Mouse (Mus musculus) E14TG2a.4 (cell line): ENCODE measurements around the gene Myoc.
A peak's percentile ranks its signal among the peaks of the same experiment; 100 is the strongest.

Experiments
- H3K27me3 ChIP-seq: 2 replicates; pipeline ENCODE4 v1.6.1; 2014; ENCODE audit warnings: low read length, control low read depth; ENCODE audit not compliant: insufficient read depth
- H3K36me3 ChIP-seq: 2 replicates; pipeline ENCODE4 v1.6.1; 2014; ENCODE audit warnings: low read length, control low read depth; ENCODE audit not compliant: insufficient read depth
- H3K4me1 ChIP-seq: replicated peaks from 2 replicates; pipeline ENCODE4 v1.6.1; 2014; ENCODE audit warnings: low read depth, low read length, control low read depth
- H3K4me3 ChIP-seq: replicated peaks from 2 replicates; pipeline ENCODE4 v1.5.1; 2014; ENCODE audit warnings: mild to moderate bottlenecking, low read length
- H3K9me3 ChIP-seq: 2 replicates; pipeline ENCODE4 v1.6.1; 2014; ENCODE audit warnings: low read length, control low read depth
- CTCF ChIP-seq: conservative IDR thresholded peaks from 2 replicates; pipeline ENCODE4 v1.5.1; 2014; ENCODE audit warnings: low read length
- NANOG ChIP-seq: IDR thresholded peaks from 2 replicates; pipeline ENCODE4 v1.6.1; 2014; ENCODE audit warnings: borderline replicate concordance, low read length, mixed read lengths
- POU5F1 ChIP-seq: IDR thresholded peaks from 2 replicates; pipeline ENCODE4 v1.6.1; 2014; ENCODE audit warnings: low read length, borderline replicate concordance

Gene Myoc

DNA sequence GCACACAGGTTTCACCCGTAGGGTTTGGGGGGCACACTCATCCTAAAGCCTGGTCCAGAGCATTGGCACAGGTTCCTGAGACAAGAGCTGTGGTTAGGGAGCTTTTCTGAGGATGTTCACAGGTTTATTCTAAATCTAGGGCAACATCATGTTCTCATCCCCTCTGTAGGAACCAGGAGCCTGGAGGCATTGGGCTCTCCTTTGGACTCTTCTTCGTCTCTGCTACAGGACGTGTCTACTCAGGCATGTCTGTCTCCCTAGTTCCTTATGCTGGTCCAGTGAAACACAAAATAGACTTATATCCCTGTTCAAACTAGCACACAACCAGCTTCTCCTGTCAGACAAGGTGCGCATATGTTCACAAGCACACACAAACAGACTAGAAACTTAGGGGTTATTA is 420 bp upstream of the Myoc start:
- Histone ChIP-seq H3K4me1 (no peaks in the 10 kb centered on the region), H3K36me3 (no peaks in the 10 kb centered on the region), H3K9me3 (no peaks in the 10 kb centered on the region), H3K27me3 (no peaks in the 10 kb centered on the region; the same call in 1 of the 2 replicates), H3K4me3 (no peak overlapping the region)
- TF ChIP-seq POU5F1 (no peak), NANOG (no peak), CTCF (no peak)

- Histone ChIP-seq H3K27me3 (no peaks in the 10 kb centered on the region; the same call in 1 of the 2 replicates), H3K36me3 (no peaks in the 10 kb centered on the region), H3K4me1 (no peaks in the 10 kb centered on the region), H3K9me3 (no peaks in the 10 kb centered on the region), H3K4me3 (no peak overlapping the region)
- TF ChIP-seq NANOG (no peak), CTCF (no peak), POU5F1 (no peak)
These were observed 906 bp downstream of the Myoc start for GRCm38 (mm10) chr1:162639861-162640260.

DNA sequence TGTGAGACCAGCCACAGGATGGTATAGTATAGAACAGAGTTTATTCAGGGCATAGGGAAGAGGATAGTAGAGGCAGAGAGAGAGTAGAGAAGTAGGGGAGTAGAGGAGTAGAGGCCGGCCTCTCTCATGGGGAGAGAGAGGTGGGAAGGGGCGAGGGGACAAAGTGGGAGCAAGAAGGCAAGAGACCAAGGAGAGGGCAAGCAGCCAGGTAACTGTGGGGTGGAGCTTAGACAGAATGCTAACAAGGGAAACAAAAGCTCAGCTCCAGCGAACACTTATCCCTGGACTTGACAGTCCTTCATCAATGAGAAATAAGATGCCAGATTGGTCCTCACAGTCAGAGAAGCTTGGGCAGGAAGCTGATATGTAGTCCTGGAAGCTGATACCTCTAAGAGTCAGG is 3.6 kb downstream of the Myoc start:
- TF ChIP-seq CTCF (no peak), POU5F1 (no peak), NANOG (no peak)
- no peaks in the 10 kb centered on the region for H3K27me3 ChIP-seq
- H3K4me1 ChIP-seq: no peaks in the 10 kb centered on the region
- no peaks in the 10 kb centered on the region for H3K9me3 ChIP-seq
- H3K4me3 ChIP-seq: no peak overlapping the region
- no peaks in the 10 kb centered on the region for H3K36me3 ChIP-seq

DNA sequence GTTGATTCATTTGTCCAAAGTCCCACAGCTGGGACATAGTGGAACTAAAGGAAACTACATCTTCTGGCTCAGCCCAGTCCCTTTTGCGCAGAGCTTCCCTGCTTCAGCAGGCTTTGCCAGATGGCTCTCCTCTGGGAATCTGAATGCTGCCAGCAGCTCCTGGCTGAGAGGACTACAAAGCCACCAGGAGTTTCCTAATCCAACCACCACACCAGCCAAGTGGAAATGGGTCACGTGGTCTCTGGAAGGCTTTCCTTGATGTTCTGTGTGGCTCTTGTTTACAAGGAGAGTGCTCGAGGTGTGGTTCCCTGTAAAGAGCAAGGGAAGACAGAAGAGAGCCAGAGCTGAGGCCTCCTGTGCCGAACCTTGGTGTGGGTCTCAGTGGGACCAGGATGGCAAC is 4.8 kb downstream of the Myoc start:
- H3K4me3 ChIP-seq: no peak overlapping the region
- H3K36me3 ChIP-seq: no peaks in the 10 kb centered on the region
- no peaks in the 10 kb centered on the region for H3K9me3 ChIP-seq
- TF ChIP-seq CTCF (no peak), POU5F1 (no peak), NANOG (no peak)
- no peaks in the 10 kb centered on the region for H3K27me3 ChIP-seq
- H3K4me1 ChIP-seq: no peaks in the 10 kb centered on the region

DNA sequence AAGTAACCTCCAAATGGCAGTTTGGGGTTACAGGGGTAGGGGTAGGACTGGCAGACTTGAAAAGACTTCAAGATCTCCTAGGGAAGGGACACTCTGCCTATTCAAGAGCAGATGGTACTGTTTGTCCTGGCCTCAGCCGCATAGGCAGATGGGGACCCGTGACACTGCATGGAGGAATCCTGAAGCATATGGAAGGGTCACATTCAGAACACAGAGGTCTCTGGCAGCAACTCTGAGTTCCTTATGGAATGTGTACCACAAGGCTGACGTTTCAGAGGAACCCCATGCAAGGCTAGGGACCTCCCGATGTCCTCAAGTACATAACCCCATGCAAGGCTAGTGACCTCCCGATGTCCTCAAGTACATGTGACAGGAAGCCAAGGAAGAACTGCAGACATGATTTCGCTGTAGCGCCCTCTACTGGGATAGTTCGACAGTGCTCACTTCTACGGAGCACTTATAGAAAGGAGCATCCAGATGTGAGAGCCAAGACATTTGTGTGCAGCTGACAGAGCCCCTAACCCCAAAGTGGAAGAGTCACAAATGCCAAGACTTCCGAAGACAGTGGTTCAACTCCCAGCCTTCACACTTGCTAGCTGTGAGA is 7.2 kb downstream of the Myoc start:
- no peaks in the 10 kb centered on the region for H3K9me3 ChIP-seq
- TF ChIP-seq POU5F1 (no peak), CTCF (peak; percentile 41; the same call in 1 of the 2 replicates)
- H3K4me1 ChIP-seq: peaks cover 7% of the 10 kb centered on the region
- no peaks in the 10 kb centered on the region for H3K27me3 ChIP-seq
- H3K36me3 ChIP-seq: no peaks in the 10 kb centered on the region
- no peak overlapping the region for H3K4me3 ChIP-seq

- Histone ChIP-seq H3K4me1 (peaks cover 7% of the 10 kb centered on the region), H3K36me3 (no peaks in the 10 kb centered on the region)
These were observed 9.5 kb downstream of the Myoc start for GRCm38 (mm10) chr1:162648416-162648815.

DNA sequence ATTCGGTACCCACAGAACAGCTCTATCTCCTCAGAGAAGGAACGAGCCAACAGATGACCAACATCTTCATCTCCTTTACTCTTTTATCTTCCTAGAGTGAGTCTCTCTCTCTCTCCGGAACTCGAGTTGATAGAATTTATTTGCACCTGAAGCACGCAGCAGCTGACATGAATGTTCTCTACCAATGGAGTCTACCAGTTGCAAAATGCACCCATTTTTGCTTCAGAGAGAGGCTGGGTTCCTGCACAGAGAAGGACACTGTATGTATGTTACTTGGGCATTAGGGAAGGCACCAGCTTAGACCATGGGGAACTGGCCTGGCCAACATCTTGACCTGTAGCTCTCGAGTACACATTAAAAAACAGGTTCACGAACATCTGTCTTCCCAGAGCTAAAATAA is 19.2 kb downstream of the Myoc start, which contains the start of gene Myocos:
Gene Myocos (minus strand): TSS at position 101 of the 400 bp plus-strand sequence.
- no peaks in the 10 kb centered on the region for H3K36me3 ChIP-seq
- H3K27me3 ChIP-seq: no peaks in the 10 kb centered on the region
- no peaks in the 10 kb centered on the region for H3K9me3 ChIP-seq
- no peak within 1 kb of the TSS for H3K4me3 ChIP-seq
- no peaks in the 10 kb centered on the region for H3K4me1 ChIP-seq
- TF ChIP-seq POU5F1 (no peak), NANOG (no peak), CTCF (no peak)

More at GRCm38 (mm10) chr1:162648416-162648815, 9.5 kb downstream of the Myoc start:
- TF ChIP-seq POU5F1 (no peak), NANOG (no peak), CTCF (no peak)
- H3K9me3 ChIP-seq: no peaks in the 10 kb centered on the region
- no peak overlapping the region for H3K4me3 ChIP-seq
- H3K27me3 ChIP-seq: no peaks in the 10 kb centered on the region

GRCm38 (mm10) chr1:162660276-162660860 is 21.4 kb downstream of the Myoc start:
- no peak for TF ChIP-seq POU5F1
- TF ChIP-seq CTCF: no peak
- TF ChIP-seq NANOG: no peak
- no peaks in the 10 kb centered on the region for H3K9me3 ChIP-seq
- no peak overlapping the region for H3K4me3 ChIP-seq
- no peaks in the 10 kb centered on the region for H3K27me3 ChIP-seq
- no peaks in the 10 kb centered on the region; the same call in 1 of the 2 replicates for H3K4me1 ChIP-seq
- no peaks in the 10 kb centered on the region for H3K36me3 ChIP-seq
